Mouse (Mus musculus): ENCODE measurements around the gene Pex19. TPM values are rescaled to one million over a fixed set of nuclear protein-coding genes. Genes with fewer than 3 reads are reported as not detected.

The Pex19 gene
- polyA plus RNA-seq, 1 experiment from 2014 or later: 162 TPM

- Histone ChIP-seq H3K4me1 (ENCODE audit: control insufficient read depth, insufficient read depth, low read length) (peaks cover 12% of the 10 kb centered on the region), H3K9me3 (replicated peaks; ENCODE audit: control insufficient read depth, low read length, poor library complexity, severe bottlenecking) (no peaks in the 10 kb centered on the region), H3K4me3 (ENCODE audit: low read depth, low read length) (no peak overlapping the region), H3K9ac (ENCODE audit: low read depth, low read length) (no peak overlapping the region), H3K36me3 (ENCODE audit: control insufficient read depth, insufficient read depth, low read length) (peaks cover 27% of the 10 kb centered on the region), H3K27me3 (ENCODE audit: control insufficient read depth, insufficient read depth, low read depth, low read length) (no peaks in the 10 kb centered on the region), H3K27ac (ENCODE audit: low read length) (no peak overlapping the region), H3K4me2 (ENCODE audit: low read length) (no peak overlapping the region)
- ATAC-seq: no peak
- WGBS: 92% methylated on average over 15 of the region's 15 CpGs
These were observed 2.0 kb downstream of the Pex19 start for GRCm38 (mm10) chr1:172128563-172128962.

GRCm38 (mm10) chr1:172129108-172129507 is 2.6 kb downstream of the Pex19 start:
- no peak overlapping the region for H3K4me2 ChIP-seq (ENCODE audit: low read length)
- no peak overlapping the region for H3K4me3 ChIP-seq (ENCODE audit: low read depth, low read length)
- H3K9ac ChIP-seq (ENCODE audit: low read depth, low read length): no peak overlapping the region
- peaks cover 12% of the 10 kb centered on the region for H3K4me1 ChIP-seq (ENCODE audit: control insufficient read depth, insufficient read depth, low read length)
- no peak for ATAC-seq
- H3K36me3 ChIP-seq (ENCODE audit: control insufficient read depth, insufficient read depth, low read length): peaks cover 32% of the 10 kb centered on the region
- H3K9me3 ChIP-seq (replicated peaks; ENCODE audit: control insufficient read depth, low read length, poor library complexity, severe bottlenecking): no peaks in the 10 kb centered on the region
- WGBS: 70% methylated on average over 2 of the region's 2 CpGs
- no peak overlapping the region for H3K27ac ChIP-seq (ENCODE audit: low read length)
- no peaks in the 10 kb centered on the region for H3K27me3 ChIP-seq (ENCODE audit: control insufficient read depth, insufficient read depth, low read depth, low read length)

GRCm38 (mm10) chr1:172129780-172130179 is 3.2 kb downstream of the Pex19 start:
- Histone ChIP-seq H3K4me2 (ENCODE audit: low read length) (no peak overlapping the region), H3K27ac (ENCODE audit: low read length) (no peak overlapping the region), H3K4me1 (ENCODE audit: control insufficient read depth, insufficient read depth, low read length) (peaks cover 12% of the 10 kb centered on the region), H3K9ac (ENCODE audit: low read depth, low read length) (no peak overlapping the region), H3K36me3 (ENCODE audit: control insufficient read depth, insufficient read depth, low read length) (peaks cover 38% of the 10 kb centered on the region), H3K9me3 (replicated peaks; ENCODE audit: control insufficient read depth, low read length, poor library complexity, severe bottlenecking) (no peaks in the 10 kb centered on the region), H3K4me3 (ENCODE audit: low read depth, low read length) (no peak overlapping the region), H3K27me3 (ENCODE audit: control insufficient read depth, insufficient read depth, low read depth, low read length) (no peaks in the 10 kb centered on the region)
- 97% methylated on average over 5 of the region's 5 CpGs for WGBS
- no peak for ATAC-seq

DNA sequence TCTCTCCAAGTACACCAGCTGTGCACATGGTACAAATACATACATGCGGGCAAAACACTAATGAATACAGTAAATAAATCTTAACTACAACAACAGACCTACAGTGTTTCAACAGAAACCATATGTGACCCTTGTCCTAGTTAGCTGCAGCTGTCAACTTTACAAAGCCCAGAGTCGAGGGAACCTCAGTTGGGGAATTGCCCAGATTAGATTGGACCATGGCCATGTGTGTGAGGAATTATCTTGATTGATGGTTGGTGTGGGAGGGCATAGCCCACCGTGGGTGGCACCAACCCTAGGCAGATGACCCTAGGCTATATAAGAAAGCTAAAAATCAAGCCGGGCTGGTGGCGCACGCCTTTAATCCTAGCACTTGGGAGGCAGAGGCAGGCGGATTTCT is 5.8 kb downstream of the Pex19 start:
- 91% methylated on average over 7 of the region's 7 CpGs for WGBS
- no peak for ATAC-seq

DNA sequence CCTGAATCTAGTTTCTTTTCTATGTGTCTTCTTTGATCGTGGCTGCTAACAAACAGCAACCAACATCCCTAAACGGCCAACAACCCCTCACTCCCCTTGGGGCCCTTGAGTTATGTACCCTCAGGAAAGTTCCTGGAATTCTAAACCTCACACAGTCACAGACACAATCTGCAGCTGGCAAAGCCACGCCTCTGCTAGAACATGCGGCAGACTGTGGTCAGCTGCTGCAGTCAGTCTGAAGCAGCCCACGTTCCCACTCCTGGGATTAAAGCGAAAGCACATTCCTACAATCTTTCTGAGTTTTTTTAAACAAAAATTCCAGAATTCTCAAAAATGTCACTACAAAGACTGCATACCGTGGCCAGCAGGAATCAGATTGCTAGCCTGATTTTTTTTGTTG is 7.0 kb downstream of the Pex19 start:
- ATAC-seq: no peak
- no peak overlapping the region for H3K4me2 ChIP-seq (ENCODE audit: low read length)
- no peak overlapping the region for H3K9ac ChIP-seq (ENCODE audit: low read depth, low read length)
- no peak overlapping the region for H3K4me3 ChIP-seq (ENCODE audit: low read depth, low read length)
- peaks cover 45% of the 10 kb centered on the region for H3K36me3 ChIP-seq (ENCODE audit: control insufficient read depth, insufficient read depth, low read length)
- H3K9me3 ChIP-seq (replicated peaks; ENCODE audit: control insufficient read depth, low read length, poor library complexity, severe bottlenecking): no peaks in the 10 kb centered on the region
- WGBS: 89% methylated on average over 7 of the region's 7 CpGs
- H3K27ac ChIP-seq (ENCODE audit: low read length): no peak overlapping the region
- no peaks in the 10 kb centered on the region for H3K27me3 ChIP-seq (ENCODE audit: control insufficient read depth, insufficient read depth, low read depth, low read length)
- no peaks in the 10 kb centered on the region for H3K4me1 ChIP-seq (ENCODE audit: control insufficient read depth, insufficient read depth, low read length)

More for the DNA sequence above, 5.8 kb downstream of the Pex19 start:
- Histone ChIP-seq H3K27ac (ENCODE audit: low read length) (no peak overlapping the region), H3K27me3 (ENCODE audit: control insufficient read depth, insufficient read depth, low read depth, low read length) (no peaks in the 10 kb centered on the region), H3K4me3 (ENCODE audit: low read depth, low read length) (no peak overlapping the region), H3K9ac (ENCODE audit: low read depth, low read length) (no peak overlapping the region), H3K9me3 (replicated peaks; ENCODE audit: control insufficient read depth, low read length, poor library complexity, severe bottlenecking) (no peaks in the 10 kb centered on the region), H3K4me1 (ENCODE audit: control insufficient read depth, insufficient read depth, low read length) (peaks cover 6% of the 10 kb centered on the region), H3K4me2 (ENCODE audit: low read length) (no peak overlapping the region), H3K36me3 (ENCODE audit: control insufficient read depth, insufficient read depth, low read length) (peaks cover 45% of the 10 kb centered on the region)

GRCm38 (mm10) chr1:172134072-172134471 is 7.5 kb downstream of the Pex19 start:
- no peak for ATAC-seq
- Histone ChIP-seq H3K4me3 (ENCODE audit: low read depth, low read length) (no peak overlapping the region), H3K27me3 (ENCODE audit: control insufficient read depth, insufficient read depth, low read depth, low read length) (no peaks in the 10 kb centered on the region), H3K4me2 (ENCODE audit: low read length) (no peak overlapping the region), H3K9ac (ENCODE audit: low read depth, low read length) (no peak overlapping the region), H3K27ac (ENCODE audit: low read length) (no peak overlapping the region), H3K4me1 (ENCODE audit: control insufficient read depth, insufficient read depth, low read length) (no peaks in the 10 kb centered on the region), H3K36me3 (ENCODE audit: control insufficient read depth, insufficient read depth, low read length) (peaks cover 45% of the 10 kb centered on the region), H3K9me3 (replicated peaks; ENCODE audit: control insufficient read depth, low read length, poor library complexity, severe bottlenecking) (no peaks in the 10 kb centered on the region)
- WGBS: 89% methylated on average over 4 of the region's 4 CpGs

DNA sequence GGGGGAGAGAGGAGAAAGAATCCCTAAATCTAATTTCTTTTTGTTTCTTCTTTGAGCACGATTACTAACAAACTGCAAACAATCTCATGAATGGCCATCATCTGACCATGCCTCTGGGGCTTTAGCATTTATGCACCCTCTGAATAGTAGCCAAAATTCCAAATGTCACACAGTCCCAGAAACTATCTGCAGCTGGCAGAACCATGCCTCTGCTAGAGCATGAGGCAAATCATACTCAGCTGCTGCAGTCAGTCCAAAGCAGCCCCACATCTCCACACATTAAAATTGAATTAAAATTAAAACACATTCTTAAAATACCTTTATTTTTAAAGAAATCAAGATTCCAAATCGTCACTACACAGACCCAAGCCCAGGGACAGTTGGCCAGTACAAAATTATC is 13.6 kb downstream of the Pex19 start:
- no peak overlapping the region for H3K4me3 ChIP-seq (ENCODE audit: low read depth, low read length)
- no peak overlapping the region for H3K9ac ChIP-seq (ENCODE audit: low read depth, low read length)

GRCm38 (mm10) chr1:172140825-172141224 is 14.3 kb downstream of the Pex19 start:
- 93% methylated on average over 1 of the region's 1 CpGs for WGBS
- Histone ChIP-seq H3K4me1 (ENCODE audit: control insufficient read depth, insufficient read depth, low read length) (no peaks in the 10 kb centered on the region), H3K4me2 (ENCODE audit: low read length) (no peak overlapping the region), H3K36me3 (ENCODE audit: control insufficient read depth, insufficient read depth, low read length) (0 out of 2 replicates have a peak, but pooled peaks cover under 1% of the 10 kb centered on the region), H3K9ac (ENCODE audit: low read depth, low read length) (no peak overlapping the region), H3K27ac (ENCODE audit: low read length) (no peak overlapping the region), H3K9me3 (replicated peaks; ENCODE audit: control insufficient read depth, low read length, poor library complexity, severe bottlenecking) (no peaks in the 10 kb centered on the region), H3K4me3 (ENCODE audit: low read depth, low read length) (no peak overlapping the region), H3K27me3 (ENCODE audit: control insufficient read depth, insufficient read depth, low read depth, low read length) (no peaks in the 10 kb centered on the region)
- ATAC-seq: no peak

More for the DNA sequence above, 13.6 kb downstream of the Pex19 start:
- WGBS: 82% methylated on average over 2 of the region's 2 CpGs
- ATAC-seq: no peak
- H3K27me3 ChIP-seq (ENCODE audit: control insufficient read depth, insufficient read depth, low read depth, low read length): no peaks in the 10 kb centered on the region
- H3K27ac ChIP-seq (ENCODE audit: low read length): no peak overlapping the region
- H3K4me1 ChIP-seq (ENCODE audit: control insufficient read depth, insufficient read depth, low read length): no peaks in the 10 kb centered on the region
- H3K4me2 ChIP-seq (ENCODE audit: low read length): no peak overlapping the region
- H3K36me3 ChIP-seq (ENCODE audit: control insufficient read depth, insufficient read depth, low read length): peaks cover 3% of the 10 kb centered on the region; the same call in 1 of the 2 replicates
- no peaks in the 10 kb centered on the region for H3K9me3 ChIP-seq (replicated peaks; ENCODE audit: control insufficient read depth, low read length, poor library complexity, severe bottlenecking)

DNA sequence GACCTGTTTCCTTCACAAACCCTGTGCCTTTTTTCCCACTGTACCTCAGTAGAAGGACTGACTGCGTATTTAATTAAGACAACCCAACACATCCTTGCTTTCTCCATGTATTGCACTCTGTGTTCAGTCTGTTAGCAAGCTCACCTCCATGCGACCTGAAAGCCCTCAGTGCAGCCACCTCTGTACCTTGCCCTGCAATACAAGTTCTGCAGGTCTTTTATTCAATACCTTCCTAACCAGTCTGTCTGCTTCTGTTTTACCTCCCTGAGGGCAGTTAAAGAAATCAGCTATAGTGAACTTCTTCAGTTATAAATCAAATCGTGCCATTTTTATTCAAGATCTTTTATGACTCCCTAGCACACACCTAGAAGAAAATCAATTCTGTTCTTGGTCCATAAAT is 15.0 kb downstream of the Pex19 start:
- ATAC-seq: no peak
- Histone ChIP-seq H3K4me1 (ENCODE audit: control insufficient read depth, insufficient read depth, low read length) (no peaks in the 10 kb centered on the region), H3K36me3 (ENCODE audit: control insufficient read depth, insufficient read depth, low read length) (no peaks in the 10 kb centered on the region), H3K9ac (ENCODE audit: low read depth, low read length) (no peak overlapping the region), H3K4me2 (ENCODE audit: low read length) (no peak overlapping the region), H3K27me3 (ENCODE audit: control insufficient read depth, insufficient read depth, low read depth, low read length) (no peaks in the 10 kb centered on the region), H3K4me3 (ENCODE audit: low read depth, low read length) (no peak overlapping the region), H3K27ac (ENCODE audit: low read length) (no peak overlapping the region), H3K9me3 (replicated peaks; ENCODE audit: control insufficient read depth, low read length, poor library complexity, severe bottlenecking) (no peaks in the 10 kb centered on the region)
- WGBS: 87% methylated on average over 3 of the region's 3 CpGs
